Mouse (Mus musculus): ENCODE measurements around the gene P3h2. TPM values are rescaled to one million over a fixed set of nuclear protein-coding genes. Genes with fewer than 3 reads are reported as not detected.

P3h2 gene
- total RNA-seq, 2 experiments from 2014 or later = 2.7 to 2.8 TPM

DNA sequence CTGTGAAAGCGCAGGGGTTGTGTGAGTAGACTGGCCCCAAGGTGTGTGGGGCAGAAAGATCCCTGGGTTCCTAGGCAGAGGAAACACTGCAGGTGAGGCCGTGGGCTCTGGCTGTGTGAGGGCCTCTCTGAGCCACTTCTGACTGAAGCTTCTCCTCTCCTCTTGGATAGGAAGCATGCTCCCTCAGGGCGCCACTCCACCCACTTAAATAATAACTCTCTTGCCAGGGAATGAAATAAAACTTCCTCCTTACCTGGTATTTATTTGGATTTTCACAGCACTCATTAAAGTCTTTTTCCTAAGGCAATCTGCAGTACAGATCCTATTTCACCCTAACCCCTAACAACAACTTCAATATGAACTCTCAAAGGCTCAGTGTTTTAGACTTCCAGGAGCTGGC, 151.0 kb downstream of the P3h2 start:
- DNase-seq (ENCODE audit: extremely low spot score in 1 of 2, low spot score in 2 of 2) = no peak
- intact Hi-C loops (cut with DNase I) = loop anchor here (5.0 to 10.0 kb wide), 3 partner anchors 217 to 1970 kb away; partner anchors contain the start of genes Bcl6 and Gm37419

DNA sequence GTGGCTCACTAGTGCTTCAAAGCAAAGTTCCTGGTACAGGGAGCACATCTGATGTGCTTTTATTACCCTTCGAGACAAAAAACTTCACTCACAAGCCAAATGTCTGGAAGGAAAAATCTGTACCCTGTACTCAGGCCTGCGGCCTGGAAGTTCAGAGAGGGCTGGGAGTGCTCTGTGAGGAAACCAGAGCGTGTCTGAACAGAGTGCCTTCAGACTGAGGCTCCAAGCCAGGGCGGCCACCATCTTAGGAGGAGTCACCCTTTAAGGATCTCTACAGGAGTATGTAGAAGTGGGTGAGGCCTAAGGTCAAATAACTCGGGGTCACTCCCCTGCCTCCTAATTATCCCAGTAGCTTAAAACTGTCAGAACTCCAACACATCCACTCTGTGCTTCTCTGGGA, 152.2 kb downstream of the P3h2 start:
- DNase-seq (ENCODE audit: extremely low spot score in 1 of 2, low spot score in 2 of 2) = no peak
- intact Hi-C loops (cut with DNase I) = loop anchor here (5.0 to 10.0 kb wide), 3 partner anchors 216 to 1969 kb away; partner anchors contain the start of genes Bcl6 and Gm37419

- intact Hi-C loops (cut with DNase I) = loop anchor here (5.0 to 10.0 kb wide), 3 partner anchors 215 to 1967 kb away; partner anchors contain the start of genes Bcl6 and Gm37419
- DNase-seq (ENCODE audit: extremely low spot score in 1 of 2, low spot score in 2 of 2) = no peak
These were observed 153.6 kb downstream of the P3h2 start for GRCm38 (mm10) chr16:25952005-25952404.

GRCm38 (mm10) chr16:25948067-25948466, 157.5 kb downstream of the P3h2 start:
- DNase-seq (ENCODE audit: extremely low spot score in 1 of 2, low spot score in 2 of 2) = no peak
- intact Hi-C loops (cut with DNase I) = no loop called here

GRCm38 (mm10) chr16:25945151-25945955, 160.2 kb downstream of the P3h2 start:
- intact Hi-C loops (cut with DNase I) = no loop called here
- DNase-seq (ENCODE audit: extremely low spot score in 1 of 2, low spot score in 2 of 2) = peak in 1 of 2 experiments; percentile 63

DNA sequence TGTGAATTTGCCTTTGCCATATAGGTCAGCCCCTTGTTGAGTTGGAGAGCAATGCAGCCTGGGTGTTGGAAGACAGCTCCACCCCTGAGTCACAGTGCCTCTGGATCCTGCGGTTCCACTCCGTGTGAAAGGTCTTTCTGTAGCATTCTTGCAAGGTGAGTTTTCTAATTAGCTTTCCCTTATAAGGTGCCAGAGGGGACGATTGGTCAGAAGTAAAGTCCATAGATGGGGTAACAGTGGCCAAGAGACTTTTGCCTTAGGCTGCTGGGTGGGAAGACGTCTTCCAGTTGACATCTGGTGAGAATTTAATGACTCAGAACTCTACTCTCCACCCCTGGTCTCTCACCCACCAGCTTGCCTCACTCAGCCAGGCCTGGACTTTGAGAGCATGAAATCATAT, 163.3 kb downstream of the P3h2 start:
- intact Hi-C loops (cut with DNase I) = no loop called here
- no peak for DNase-seq (ENCODE audit: extremely low spot score in 1 of 2, low spot score in 2 of 2)

DNA sequence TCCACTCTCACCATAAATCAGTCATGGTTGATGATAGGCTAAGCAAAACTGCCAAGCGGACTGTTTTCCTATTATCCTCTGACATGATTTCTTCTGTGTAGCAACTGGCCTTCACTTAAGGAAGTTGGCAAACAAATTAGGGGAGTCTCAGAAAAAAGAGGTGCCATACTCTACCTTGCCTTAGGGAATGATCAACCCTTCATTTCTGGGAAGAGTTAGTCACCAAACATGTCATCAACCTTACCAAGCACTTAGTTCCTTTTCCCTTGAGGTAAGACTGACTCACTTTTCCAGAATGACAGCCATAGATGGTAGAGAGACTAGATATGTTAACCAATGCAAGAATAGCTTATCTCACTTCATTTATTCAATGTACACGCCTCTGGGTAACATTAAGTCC, 171.4 kb downstream of the P3h2 start:
- no peak for DNase-seq (ENCODE audit: extremely low spot score in 1 of 2, low spot score in 2 of 2)
- intact Hi-C loops (cut with DNase I) = no loop called here

GRCm38 (mm10) chr16:25912185-25912584, 193.4 kb downstream of the P3h2 start:
- DNase-seq (ENCODE audit: extremely low spot score in 1 of 2, low spot score in 2 of 2) = no peak
- intact Hi-C loops (cut with DNase I) = no loop called here
